Mouse (Mus musculus): ENCODE measurements at regions not wholly inside any gene's neighbourhood (a gene's known extent, or its start where the extent isn't known, plus 50 kb on each side); places are given as distances from the start of the nearest gene placed in this dataset.

- no peak overlapping the region for H3K4me3 ChIP-seq (ENCODE audit: low read depth, low read length)
- H3K9me3 ChIP-seq (replicated peaks; ENCODE audit: control insufficient read depth, low read length): no peaks in the 10 kb centered on the region
- H3K4me1 ChIP-seq (ENCODE audit: control insufficient read depth, insufficient read depth, low read length): no peaks in the 10 kb centered on the region
- H3K36me3 ChIP-seq (ENCODE audit: control insufficient read depth, insufficient read depth, low read length): no peaks in the 10 kb centered on the region
- no peak overlapping the region for H3K4me2 ChIP-seq (ENCODE audit: low read length)
- no peak for ATAC-seq
- 84% methylated on average over 6 of the region's 6 CpGs for WGBS
- no peak overlapping the region for H3K9ac ChIP-seq (ENCODE audit: low read length)
- no peak overlapping the region for H3K27ac ChIP-seq (ENCODE audit: low read depth, low read length)
- H3K27me3 ChIP-seq (replicated peaks; ENCODE audit: control insufficient read depth, insufficient read depth, low read length): no peaks in the 10 kb centered on the region
- no peak for DNase-seq (ENCODE audit: low spot score)
Measured at GRCm38 (mm10) chr12:65497602-65498001, 272.3 kb downstream of the Wdr20rt start.

GRCm38 (mm10) chr12:65501459-65501858 is 276.1 kb downstream of the Wdr20rt start:
- ATAC-seq (no peak), DNase-seq (ENCODE audit: low spot score) (no peak)
- H3K9me3 ChIP-seq (replicated peaks; ENCODE audit: control insufficient read depth, low read length): no peaks in the 10 kb centered on the region
- H3K4me3 ChIP-seq (ENCODE audit: low read depth, low read length): no peak overlapping the region
- H3K36me3 ChIP-seq (ENCODE audit: control insufficient read depth, insufficient read depth, low read length): no peaks in the 10 kb centered on the region
- H3K27ac ChIP-seq (ENCODE audit: low read depth, low read length): no peak overlapping the region
- H3K4me2 ChIP-seq (ENCODE audit: low read length): no peak overlapping the region
- no peaks in the 10 kb centered on the region for H3K4me1 ChIP-seq (ENCODE audit: control insufficient read depth, insufficient read depth, low read length)
- H3K27me3 ChIP-seq (replicated peaks; ENCODE audit: control insufficient read depth, insufficient read depth, low read length): no peaks in the 10 kb centered on the region
- H3K9ac ChIP-seq (ENCODE audit: low read length): no peak overlapping the region
- WGBS: 53% methylated on average over 2 of the region's 2 CpGs

- H3K4me1 ChIP-seq (ENCODE audit: control insufficient read depth, insufficient read depth, low read length): no peaks in the 10 kb centered on the region
- DNase-seq (ENCODE audit: low spot score) (no peak), ATAC-seq (no peak)
- no peak overlapping the region for H3K4me2 ChIP-seq (ENCODE audit: low read length)
- WGBS: 51% methylated on average over 1 of the region's 1 CpGs
- H3K4me3 ChIP-seq (ENCODE audit: low read depth, low read length): no peak overlapping the region
- H3K36me3 ChIP-seq (ENCODE audit: control insufficient read depth, insufficient read depth, low read length): no peaks in the 10 kb centered on the region
- no peak overlapping the region for H3K27ac ChIP-seq (ENCODE audit: low read depth, low read length)
- H3K9ac ChIP-seq (ENCODE audit: low read length): no peak overlapping the region
- H3K9me3 ChIP-seq (replicated peaks; ENCODE audit: control insufficient read depth, low read length): no peaks in the 10 kb centered on the region
- H3K27me3 ChIP-seq (replicated peaks; ENCODE audit: control insufficient read depth, insufficient read depth, low read length): no peaks in the 10 kb centered on the region
Measured at GRCm38 (mm10) chr12:65502045-65502444, 276.7 kb downstream of the Wdr20rt start.

- no peaks in the 10 kb centered on the region for H3K27me3 ChIP-seq (replicated peaks; ENCODE audit: control insufficient read depth, insufficient read depth, low read length)
- ATAC-seq: no peak
- no peak overlapping the region for H3K9ac ChIP-seq (ENCODE audit: low read length)
- H3K36me3 ChIP-seq (ENCODE audit: control insufficient read depth, insufficient read depth, low read length): no peaks in the 10 kb centered on the region
- H3K4me1 ChIP-seq (ENCODE audit: control insufficient read depth, insufficient read depth, low read length): no peaks in the 10 kb centered on the region
- no peak overlapping the region for H3K4me3 ChIP-seq (ENCODE audit: low read depth, low read length)
- 4% methylated on average over 1 of the region's 1 CpGs for WGBS
- no peak overlapping the region for H3K4me2 ChIP-seq (ENCODE audit: low read length)
- H3K9me3 ChIP-seq (replicated peaks; ENCODE audit: control insufficient read depth, low read length): no peaks in the 10 kb centered on the region
- DNase-seq (ENCODE audit: low spot score): no peak
- H3K27ac ChIP-seq (ENCODE audit: low read depth, low read length): no peak overlapping the region
Measured at GRCm38 (mm10) chr12:65513070-65513469, 287.8 kb downstream of the Wdr20rt start.

- H3K9ac ChIP-seq (ENCODE audit: low read length): no peak overlapping the region
- H3K27ac ChIP-seq (ENCODE audit: low read depth, low read length): no peak overlapping the region
- H3K4me3 ChIP-seq (ENCODE audit: low read depth, low read length): no peak overlapping the region
- no peak for ATAC-seq
- no peaks in the 10 kb centered on the region for H3K36me3 ChIP-seq (ENCODE audit: control insufficient read depth, insufficient read depth, low read length)
- no peaks in the 10 kb centered on the region for H3K27me3 ChIP-seq (replicated peaks; ENCODE audit: control insufficient read depth, insufficient read depth, low read length)
- WGBS: 79% methylated on average over 3 of the region's 3 CpGs
- H3K4me2 ChIP-seq (ENCODE audit: low read length): no peak overlapping the region
- H3K9me3 ChIP-seq (replicated peaks; ENCODE audit: control insufficient read depth, low read length): no peaks in the 10 kb centered on the region
- DNase-seq (ENCODE audit: low spot score): peak; percentile 14
- H3K4me1 ChIP-seq (ENCODE audit: control insufficient read depth, insufficient read depth, low read length): no peaks in the 10 kb centered on the region
Measured at GRCm38 (mm10) chr12:65534142-65534690, 308.9 kb downstream of the Wdr20rt start.

GRCm38 (mm10) chr12:65548301-65548700 is 323.0 kb downstream of the Wdr20rt start:
- DNase-seq (ENCODE audit: low spot score) (no peak), ATAC-seq (no peak)
- Histone ChIP-seq H3K27me3 (replicated peaks; ENCODE audit: control insufficient read depth, insufficient read depth, low read length) (no peaks in the 10 kb centered on the region), H3K27ac (ENCODE audit: low read depth, low read length) (no peak overlapping the region), H3K4me3 (ENCODE audit: low read depth, low read length) (no peak overlapping the region), H3K9me3 (replicated peaks; ENCODE audit: control insufficient read depth, low read length) (no peaks in the 10 kb centered on the region), H3K4me1 (ENCODE audit: control insufficient read depth, insufficient read depth, low read length) (no peaks in the 10 kb centered on the region), H3K36me3 (ENCODE audit: control insufficient read depth, insufficient read depth, low read length) (no peaks in the 10 kb centered on the region), H3K9ac (ENCODE audit: low read length) (no peak overlapping the region), H3K4me2 (ENCODE audit: low read length) (no peak overlapping the region)
- WGBS: 92% methylated on average over 4 of the region's 4 CpGs

GRCm38 (mm10) chr12:65552230-65552629 is 326.9 kb downstream of the Wdr20rt start:
- H3K27ac ChIP-seq (ENCODE audit: low read depth, low read length): no peak overlapping the region
- WGBS: 83% methylated on average over 3 of the region's 3 CpGs
- H3K4me3 ChIP-seq (ENCODE audit: low read depth, low read length): no peak overlapping the region
- H3K4me1 ChIP-seq (ENCODE audit: control insufficient read depth, insufficient read depth, low read length): no peaks in the 10 kb centered on the region
- no peaks in the 10 kb centered on the region for H3K27me3 ChIP-seq (replicated peaks; ENCODE audit: control insufficient read depth, insufficient read depth, low read length)
- DNase-seq (ENCODE audit: low spot score): no peak
- peak; percentile 32; the same call in 1 of the 2 replicates for ATAC-seq
- no peak overlapping the region for H3K4me2 ChIP-seq (ENCODE audit: low read length)
- H3K9me3 ChIP-seq (replicated peaks; ENCODE audit: control insufficient read depth, low read length): no peaks in the 10 kb centered on the region
- H3K9ac ChIP-seq (ENCODE audit: low read length): no peak overlapping the region
- H3K36me3 ChIP-seq (ENCODE audit: control insufficient read depth, insufficient read depth, low read length): no peaks in the 10 kb centered on the region

GRCm38 (mm10) chr12:65559036-65559435 is 333.7 kb downstream of the Wdr20rt start:
- no peaks in the 10 kb centered on the region for H3K36me3 ChIP-seq (ENCODE audit: control insufficient read depth, insufficient read depth, low read length)
- H3K4me2 ChIP-seq (ENCODE audit: low read length): no peak overlapping the region
- no peaks in the 10 kb centered on the region for H3K9me3 ChIP-seq (replicated peaks; ENCODE audit: control insufficient read depth, low read length)
- no peak for ATAC-seq
- H3K27me3 ChIP-seq (replicated peaks; ENCODE audit: control insufficient read depth, insufficient read depth, low read length): no peaks in the 10 kb centered on the region
- WGBS: 91% methylated on average over 6 of the region's 6 CpGs
- H3K4me1 ChIP-seq (ENCODE audit: control insufficient read depth, insufficient read depth, low read length): no peaks in the 10 kb centered on the region
- H3K27ac ChIP-seq (ENCODE audit: low read depth, low read length): no peak overlapping the region
- no peak for DNase-seq (ENCODE audit: low spot score)
- no peak overlapping the region for H3K4me3 ChIP-seq (ENCODE audit: low read depth, low read length)
- H3K9ac ChIP-seq (ENCODE audit: low read length): no peak overlapping the region

- no peak overlapping the region for H3K4me3 ChIP-seq (ENCODE audit: low read depth, low read length)
- ATAC-seq (no peak), DNase-seq (ENCODE audit: low spot score) (no peak)
- no peaks in the 10 kb centered on the region for H3K27me3 ChIP-seq (replicated peaks; ENCODE audit: control insufficient read depth, insufficient read depth, low read length)
- H3K4me2 ChIP-seq (ENCODE audit: low read length): no peak overlapping the region
- no peaks in the 10 kb centered on the region for H3K4me1 ChIP-seq (ENCODE audit: control insufficient read depth, insufficient read depth, low read length)
- H3K36me3 ChIP-seq (ENCODE audit: control insufficient read depth, insufficient read depth, low read length): no peaks in the 10 kb centered on the region
- WGBS: 83% methylated on average over 3 of the region's 3 CpGs
- no peak overlapping the region for H3K9ac ChIP-seq (ENCODE audit: low read length)
- H3K27ac ChIP-seq (ENCODE audit: low read depth, low read length): no peak overlapping the region
- no peaks in the 10 kb centered on the region for H3K9me3 ChIP-seq (replicated peaks; ENCODE audit: control insufficient read depth, low read length)
Measured at GRCm38 (mm10) chr12:65559809-65560208, 334.5 kb downstream of the Wdr20rt start.

Measured in forebrain, embryonic 14.5 days (tissue).